Mouse (Mus musculus) pancreas, adult 10 weeks (tissue): Measurements from ENCODE around the gene Brs3. TPM values are rescaled to one million over a fixed set of nuclear protein-coding genes. Genes with fewer than 3 reads are reported as not detected.

Experiments used
- polyA plus RNA-seq: library from polyadenylated mRNA; stranded (reverse); fragments of 350-450 nt; fragmentation: Illumina TruSeq; extraction: RNeasy Lipid Tissue Mini Kit (QIAGEN cat#74804); gene quantifications from one replicate; pipeline ENCODE4 v1.2.3, GENCODE M21; 2015; ENCODE audit warnings: low read depth, low replicate concordance; ENCODE audit not compliant: insufficient read depth

Gene Brs3
- polyA plus RNA-seq: not detected

GRCm38 (mm10) chrX:57042774-57043173 lies at the start of gene Brs3:
TSS of gene Brs3 (plus strand) at chrX:57043074.

GRCm38 (mm10) chrX:57053174-57053992 lies 10.5 kb downstream of the Brs3 start, which contains the start of gene Htatsf1:
TSS of gene Htatsf1 (plus strand) at chrX:57053583.

GRCm38 (mm10) chrX:57087806-57088205 lies 44.9 kb downstream of the Brs3 start, which contains the start of gene Vgll1:
TSS of gene Vgll1 (plus strand) at chrX:57088106.

Other genes with a start within 250 kb of the Brs3 start
- not detected for gene Map7d3, start 220.7 kb upstream of the Brs3 start, polyA plus RNA-seq
- not detected for gene Adgrg4, start 172.9 kb upstream of the Brs3 start, polyA plus RNA-seq
- 14.7 TPM for gene Htatsf1, start 10.5 kb downstream of the Brs3 start, polyA plus RNA-seq
- not detected for gene Vgll1, start 45.0 kb downstream of the Brs3 start, polyA plus RNA-seq
- gene Cd40lg, start 169.1 kb downstream of the Brs3 start, polyA plus RNA-seq: not detected